In genomic region chr4:107923803-107924194, GRCm38 (mm10) we compare ENCODE assay signal across 7 mouse cellular contexts. TPM values are rescaled to one million over a fixed set of nuclear protein-coding genes. Genes with fewer than 3 reads are reported as not detected.
DNase-seq lines count a peak whose midpoint lies in the region; ATAC-seq and TF ChIP-seq lines count a peak whose summit lies in the region.

No protein-coding gene starts in this region.

- H3K27me3 ChIP-seq in megakaryocyte, embryonic 14.5 days (replicated peaks) = peaks cover 2% of the 10 kb centered on the region
- no peaks in the 10 kb centered on the region for H3K27me3 ChIP-seq in forebrain, embryonic 16.5 days (replicated peaks; ENCODE audit: control insufficient read depth, insufficient read depth, low read length)
- no peaks in the 10 kb centered on the region for H3K27me3 ChIP-seq in liver, embryonic 12.5 days (replicated peaks)
- H3K27me3 ChIP-seq in stomach, postnatal 0 days (ENCODE audit: control insufficient read depth, insufficient read depth, low read length) = no peaks in the 10 kb centered on the region

- TF ChIP-seq CTCF in stomach, postnatal 0 days (IDR thresholded peaks at IDR 0.05; ENCODE audit: low read depth) = no peak

- H3K27ac ChIP-seq in forebrain, embryonic 16.5 days (ENCODE audit: low read length) = no peak overlapping the region
- peak overlapping the region; percentile 87 for H3K27ac ChIP-seq in liver, embryonic 12.5 days
- peak overlapping the region; percentile 95 for H3K27ac ChIP-seq in stomach, postnatal 0 days (replicated peaks)

- H3K4me2 ChIP-seq in forebrain, embryonic 16.5 days (ENCODE audit: low read length) = peak overlapping the region; percentile 89
- H3K4me2 ChIP-seq in liver, embryonic 12.5 days = peak overlapping the region; percentile 90
- peak overlapping the region; percentile 78 for H3K4me2 ChIP-seq in stomach, postnatal 0 days (replicated peaks; ENCODE audit: low read depth)

- DNase-seq in stomach, postnatal 0 days (ENCODE audit: low spot score) = no peak
- DNase-seq in urinary bladder, postnatal 25 days (ENCODE audit: low spot score) = no peak

- H3K9ac ChIP-seq in forebrain, embryonic 16.5 days (replicated peaks; ENCODE audit: low read depth, low read length) = peak overlapping the region; percentile 80; the same call in 1 of the 2 replicates
- H3K9ac ChIP-seq in liver, embryonic 12.5 days = peak overlapping the region; percentile 87
- no peak overlapping the region for H3K9ac ChIP-seq in stomach, postnatal 0 days (ENCODE audit: low read length)

- ATAC-seq in megakaryocyte, adult 5-6 weeks (ENCODE audit: poor library complexity, severe bottlenecking) = no peak
- ATAC-seq in forebrain, embryonic 16.5 days = peak; percentile 32
- ATAC-seq in liver, embryonic 12.5 days = no peak
- no peak; the same call in 1 of the 2 replicates for ATAC-seq in stomach, postnatal 0 days (ENCODE audit: low FRiP score, low TSS enrichment)
- no peak for ATAC-seq in monocyte, adult 5-6 weeks (replicated peaks; ENCODE audit: insufficient number of reproducible peaks, low FRiP score, low TSS enrichment, poor library complexity, severe bottlenecking)

- H3K4me1 ChIP-seq in megakaryocyte, embryonic 14.5 days = peaks cover 55% of the 10 kb centered on the region
- peaks cover 13% of the 10 kb centered on the region for H3K4me1 ChIP-seq in forebrain, embryonic 16.5 days (replicated peaks; ENCODE audit: control insufficient read depth, insufficient read depth, low read length)
- H3K4me1 ChIP-seq in liver, embryonic 12.5 days = peaks cover 62% of the 10 kb centered on the region
- 0 out of 2 replicates have a peak, but pooled peaks cover 6% of the 10 kb centered on the region for H3K4me1 ChIP-seq in stomach, postnatal 0 days (replicated peaks; ENCODE audit: control insufficient read depth, insufficient read depth)

- H3K9me3 ChIP-seq in megakaryocyte, embryonic 14.5 days = no peaks in the 10 kb centered on the region
- H3K9me3 ChIP-seq in forebrain, embryonic 16.5 days (ENCODE audit: control insufficient read depth, low read length) = no peaks in the 10 kb centered on the region
- H3K9me3 ChIP-seq in liver, embryonic 12.5 days (replicated peaks) = no peaks in the 10 kb centered on the region
- no peaks in the 10 kb centered on the region for H3K9me3 ChIP-seq in stomach, postnatal 0 days (ENCODE audit: control insufficient read depth, low read length)

- TF ChIP-seq EP300 in stomach, postnatal 0 days (optimal IDR thresholded peaks at IDR 0.05) = no peak

- peaks cover 25% of the 10 kb centered on the region for H3K36me3 ChIP-seq in megakaryocyte, embryonic 14.5 days (replicated peaks; ENCODE audit: low read length)
- H3K36me3 ChIP-seq in forebrain, embryonic 16.5 days (ENCODE audit: control insufficient read depth, insufficient read depth) = no peaks in the 10 kb centered on the region
- peaks cover 7% of the 10 kb centered on the region; the same call in 1 of the 2 replicates for H3K36me3 ChIP-seq in liver, embryonic 12.5 days
- no peaks in the 10 kb centered on the region for H3K36me3 ChIP-seq in stomach, postnatal 0 days (ENCODE audit: control insufficient read depth, insufficient read depth, low read length)

- peak overlapping the region; percentile 99 for H3K4me3 ChIP-seq in megakaryocyte, embryonic 14.5 days (replicated peaks)
- H3K4me3 ChIP-seq in forebrain, embryonic 16.5 days (replicated peaks; ENCODE audit: low read length) = peak overlapping the region; percentile 67
- peak overlapping the region; percentile 78 for H3K4me3 ChIP-seq in liver, embryonic 12.5 days
- H3K4me3 ChIP-seq in stomach, postnatal 0 days (ENCODE audit: low read depth, low read length) = peak overlapping the region; percentile 87

- 47% methylated on average over 7 of the region's 7 CpGs for WGBS in forebrain, embryonic 16.5 days
- WGBS in liver, embryonic 12.5 days (ENCODE audit: insufficient replicate concordance) = 40% methylated on average over 7 of the region's 7 CpGs
- 38% methylated on average over 7 of the region's 7 CpGs for WGBS in stomach, postnatal 0 days

RNA-seq across cellular contexts. Expression of gene Cpt2, which starts 0.4 kb away (rescaled TPM):
- 74.4 and 828 TPM in 2 replicates for polyA plus RNA-seq in megakaryocyte, embryonic 14.5 days (2012; ENCODE audit: insufficient read depth, low replicate concordance)
- 19.3 and 24.5 TPM in 2 replicates for total RNA-seq in megakaryocyte, adult 5-6 weeks (2015)
- total RNA-seq in megakaryocyte, adult 5-6 weeks (2017) = 16.7 and 26.7 TPM in 2 replicates
- polyA plus RNA-seq in forebrain, embryonic 16.5 days (2015; fragmentation: Nextera tagmentation; extraction: Ambion mirVana) = 10.4 and 16.3 TPM in 2 replicates
- 40.1 and 42.7 TPM in 2 replicates for polyA plus RNA-seq in liver, embryonic 12.5 days (2016; fragmentation: Nextera tagmentation; extraction: Ambion mirVana)
- polyA plus RNA-seq in stomach, postnatal 0 days (2015; fragmentation: Nextera tagmentation; extraction: Ambion mirVana) = 78.4 and 81.2 TPM in 2 replicates
- 3.9 to 14.6 TPM (median 7.4 TPM) in 3 replicates for total RNA-seq in monocyte, adult 5-6 weeks (2017)

RNA-seq across cellular contexts. Expression of gene 0610037L13Rik, which starts 34.2 kb away (rescaled TPM):
- polyA plus RNA-seq in megakaryocyte, embryonic 14.5 days (2012; ENCODE audit: insufficient read depth, low replicate concordance) = 1.9 and 5.6 TPM in 2 replicates
- 34.7 and 36.0 TPM in 2 replicates for total RNA-seq in megakaryocyte, adult 5-6 weeks (2015)
- total RNA-seq in megakaryocyte, adult 5-6 weeks (2017) = 33.6 and 34.7 TPM in 2 replicates
- 99.3 and 99.9 TPM in 2 replicates for polyA plus RNA-seq in forebrain, embryonic 16.5 days (2015; fragmentation: Nextera tagmentation; extraction: Ambion mirVana)
- 54.1 and 59.0 TPM in 2 replicates for polyA plus RNA-seq in liver, embryonic 12.5 days (2016; fragmentation: Nextera tagmentation; extraction: Ambion mirVana)
- polyA plus RNA-seq in stomach, postnatal 0 days (2015; fragmentation: Nextera tagmentation; extraction: Ambion mirVana) = 99.3 and 101 TPM in 2 replicates
- total RNA-seq in monocyte, adult 5-6 weeks (2017) = 42.0 to 51.1 TPM (median 43.1 TPM) in 3 replicates

RNA-seq across cellular contexts. Expression of gene Magoh, which starts 44.2 kb away (rescaled TPM):
- polyA plus RNA-seq in megakaryocyte, embryonic 14.5 days (2012; ENCODE audit: insufficient read depth, low replicate concordance) = 3.4 TPM in 1 of 2 replicates, not detected in the other
- 131 and 134 TPM in 2 replicates for total RNA-seq in megakaryocyte, adult 5-6 weeks (2015)
- total RNA-seq in megakaryocyte, adult 5-6 weeks (2017) = 208 and 218 TPM in 2 replicates
- polyA plus RNA-seq in forebrain, embryonic 16.5 days (2015; fragmentation: Nextera tagmentation; extraction: Ambion mirVana) = 118 and 122 TPM in 2 replicates
- polyA plus RNA-seq in liver, embryonic 12.5 days (2016; fragmentation: Nextera tagmentation; extraction: Ambion mirVana) = 140 and 151 TPM in 2 replicates
- 126 and 145 TPM in 2 replicates for polyA plus RNA-seq in stomach, postnatal 0 days (2015; fragmentation: Nextera tagmentation; extraction: Ambion mirVana)
- 160 to 206 TPM (median 163 TPM) in 3 replicates for total RNA-seq in monocyte, adult 5-6 weeks (2017)

RNA-seq across cellular contexts. Expression of gene Slc1a7, which starts 44.3 kb away (rescaled TPM):
- polyA plus RNA-seq in megakaryocyte, embryonic 14.5 days (2012; ENCODE audit: insufficient read depth, low replicate concordance) = not detected in 2 replicates
- not detected in 2 replicates for total RNA-seq in megakaryocyte, adult 5-6 weeks (2015)
- total RNA-seq in megakaryocyte, adult 5-6 weeks (2017) = not detected in 2 replicates
- polyA plus RNA-seq in forebrain, embryonic 16.5 days (2015; fragmentation: Nextera tagmentation; extraction: Ambion mirVana) = not detected in 2 replicates
- not detected in 2 replicates for polyA plus RNA-seq in liver, embryonic 12.5 days (2016; fragmentation: Nextera tagmentation; extraction: Ambion mirVana)
- 0.07 and 0.10 TPM in 2 replicates for polyA plus RNA-seq in stomach, postnatal 0 days (2015; fragmentation: Nextera tagmentation; extraction: Ambion mirVana)
- not detected in 3 replicates for total RNA-seq in monocyte, adult 5-6 weeks (2017)

Comparison
In these comparisons a context has a peak if more than half of its experiments do, and no peak if none do; other contexts are left out.
1. RNA of gene Magoh, which starts 44.2 kb away (polyA plus RNA-seq): 140 to 151 TPM in liver, embryonic 12.5 days, 126 to 145 TPM in stomach, postnatal 0 days and 118 to 122 TPM in forebrain, embryonic 16.5 days; 3.4 TPM in megakaryocyte, embryonic 14.5 days; every median in the first group is over 10 times any median in the second.
2. Peak in every context shown above with its lines, with median percentiles within 50 percentile points of each other: H3K4me3 ChIP-seq and H3K4me2 ChIP-seq.